Mouse (Mus musculus) 3T3-L1 (cell line): ENCODE measurements at regions not wholly inside any gene's neighbourhood (a gene's known extent, or its start where the extent isn't known, plus 50 kb on each side); places are given as distances from the start of the nearest gene placed in this dataset.

Experiments
- DNase-seq: peaks from one replicate; pipeline ENCODE4 v3.0.0-alpha.2; 2015; ENCODE audit warnings: low read depth, low spot score

DNA sequence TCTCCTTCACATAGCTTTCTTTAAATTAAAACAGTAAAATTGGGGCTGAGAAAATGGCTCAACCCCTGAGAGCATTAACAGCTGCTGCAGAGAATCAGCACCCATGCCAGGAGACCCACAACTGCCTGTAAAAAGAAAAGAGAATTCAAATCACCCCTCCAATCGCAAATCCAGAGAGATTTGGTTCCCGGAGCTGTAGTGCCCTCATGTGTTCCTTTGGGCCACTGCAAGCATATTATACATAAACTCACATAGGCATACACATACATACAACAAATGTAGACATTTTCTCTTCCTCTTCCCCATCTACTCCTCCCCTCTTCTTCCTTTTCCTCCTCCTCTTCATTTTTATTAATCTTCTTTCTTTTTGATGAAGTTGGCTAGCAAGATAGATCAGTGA is 616.5 kb downstream of the Dok5 start:
- no peak for DNase-seq

DNA sequence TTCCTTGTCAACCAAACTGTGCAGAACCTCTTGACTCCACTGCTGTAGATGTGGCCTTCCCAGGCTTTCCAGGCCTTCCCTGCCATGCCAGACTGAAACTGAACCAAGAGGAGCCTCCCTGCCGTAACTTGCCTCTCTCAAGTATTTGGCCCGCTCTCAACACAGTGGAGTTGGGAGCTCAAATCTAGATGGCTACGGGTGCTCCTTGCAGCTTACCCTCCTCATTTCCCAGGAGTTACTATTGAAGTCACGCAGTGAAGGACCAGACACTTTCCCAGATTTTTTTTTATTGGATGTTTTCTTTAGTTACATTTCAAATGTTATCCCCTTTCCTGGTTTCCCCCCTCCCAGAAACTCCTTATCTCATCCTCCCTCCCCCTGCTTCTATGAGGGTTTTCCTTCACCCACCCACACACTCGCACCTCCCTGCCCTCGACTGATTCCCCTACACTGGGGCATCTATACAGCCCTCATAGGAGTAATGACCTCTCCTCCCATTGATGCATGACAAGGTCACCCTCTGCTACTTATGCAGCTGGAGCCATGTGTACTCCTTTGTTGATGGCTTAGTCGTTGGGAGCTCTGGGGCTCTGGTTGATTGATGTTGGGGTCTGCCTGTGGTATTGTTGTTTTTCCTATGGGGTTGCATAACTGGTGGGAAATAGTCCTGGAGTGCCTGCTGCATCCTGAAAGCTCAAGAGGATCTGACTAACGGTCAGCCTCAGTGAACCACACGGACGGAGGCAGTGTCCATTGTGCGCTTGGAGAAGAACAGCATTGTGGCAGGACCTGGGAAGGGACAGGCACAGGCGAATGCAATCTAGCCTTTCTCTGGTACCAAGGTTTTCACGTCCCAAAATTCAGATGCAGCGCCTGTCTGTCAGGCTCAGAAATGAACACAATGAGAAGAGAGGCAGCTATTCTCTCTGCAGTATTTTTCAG is 602.5 kb downstream of the Dok5 start:
- DNase-seq = no peak

DNA sequence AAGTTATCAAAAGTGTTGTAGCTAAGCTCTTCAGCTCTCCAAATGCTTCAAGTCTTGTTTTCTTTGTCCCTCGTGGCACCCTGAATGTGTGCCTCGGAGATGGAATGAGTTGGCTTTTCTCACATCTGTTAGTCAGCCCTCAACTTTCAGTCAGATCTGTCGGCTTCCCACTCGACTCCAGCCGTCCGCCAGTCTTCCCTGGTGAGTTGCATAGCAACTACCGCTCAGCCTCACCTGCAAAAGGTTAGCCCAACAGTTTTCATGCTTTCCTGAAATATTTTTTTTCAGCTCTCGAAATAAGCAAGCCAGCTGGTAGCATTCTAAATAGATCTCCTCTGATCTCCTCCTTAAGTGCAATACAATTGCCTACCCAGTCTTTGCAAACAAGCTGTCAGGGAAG is 601.2 kb downstream of the Dok5 start:
- no peak for DNase-seq

DNA sequence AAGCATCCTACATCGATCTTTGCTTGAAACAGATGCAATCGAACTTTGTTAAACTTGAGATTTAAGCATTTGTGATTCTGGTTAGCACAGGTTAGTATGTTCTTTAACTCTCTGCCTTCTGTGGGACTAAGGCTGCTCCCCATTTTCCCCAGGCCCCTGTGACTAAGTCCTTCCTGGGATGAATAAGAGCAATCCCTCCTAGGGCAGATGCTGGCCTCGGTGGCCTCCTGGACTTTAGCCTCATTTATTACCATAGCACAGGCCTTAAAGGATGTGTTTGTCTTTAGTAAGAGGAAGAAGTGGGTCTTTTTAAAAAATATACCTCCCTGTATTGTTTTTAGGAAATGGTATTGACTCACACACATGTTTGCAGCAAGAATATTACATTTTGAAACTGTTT is 599.9 kb downstream of the Dok5 start:
- DNase-seq = no peak

DNA sequence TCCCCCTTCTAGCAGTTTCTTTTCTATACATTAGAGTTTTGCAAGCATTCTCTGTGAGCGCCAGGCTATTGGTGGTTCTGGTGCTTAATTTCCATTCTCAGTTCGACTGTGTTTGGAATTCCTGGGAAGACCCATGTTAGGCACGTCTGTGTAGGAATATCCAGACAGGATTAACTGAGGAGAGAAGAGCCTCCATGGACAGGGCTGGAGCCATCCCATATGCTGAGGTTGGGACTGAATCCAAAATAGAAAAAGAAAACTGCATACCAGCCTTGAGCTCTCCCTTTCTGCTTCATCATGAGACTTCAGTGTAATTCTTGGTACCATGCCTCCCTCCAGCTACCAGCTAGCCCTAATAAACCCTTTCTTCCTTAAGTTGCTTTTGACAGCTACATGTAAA is 595.3 kb downstream of the Dok5 start:
- DNase-seq = no peak

DNA sequence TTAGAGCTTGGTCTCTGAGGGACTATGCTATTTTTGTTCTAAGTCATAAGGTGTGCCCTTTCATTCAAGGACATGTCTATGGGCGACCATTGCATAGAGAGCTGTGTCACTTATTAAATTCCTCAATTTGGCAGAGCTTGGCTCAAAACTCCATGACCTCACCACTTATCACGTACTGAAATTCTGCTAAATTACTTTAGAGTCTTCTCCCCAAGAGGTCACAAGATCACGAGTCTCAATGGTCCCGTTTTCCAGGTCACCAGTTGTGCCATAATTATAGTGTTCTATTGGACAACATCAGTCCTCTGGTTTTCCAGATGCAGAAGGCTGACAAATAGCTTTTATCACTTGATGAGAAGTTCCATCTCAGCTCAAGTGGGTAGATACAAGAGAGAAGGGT is 576.9 kb downstream of the Dok5 start:
- DNase-seq = no peak

DNA sequence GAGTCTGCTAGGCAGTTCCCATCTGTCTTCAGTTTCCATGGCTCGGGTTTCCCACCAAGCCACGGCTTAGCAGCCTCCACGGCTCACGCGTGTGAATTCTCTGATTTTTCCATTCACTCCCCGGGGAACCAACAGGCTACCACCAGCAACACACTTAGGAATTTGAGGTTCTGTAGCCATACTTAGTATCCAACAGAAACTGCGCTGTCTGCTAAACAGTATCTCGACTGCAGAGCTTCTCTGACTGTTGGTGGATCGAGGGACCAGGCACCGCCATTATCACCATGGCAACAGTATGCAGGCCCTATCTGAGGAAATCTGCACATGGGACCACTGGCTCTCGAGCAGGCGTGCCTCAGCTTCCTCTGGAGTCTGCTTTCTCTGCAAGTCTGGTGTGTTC is 574.4 kb downstream of the Dok5 start:
- DNase-seq = no peak

DNA sequence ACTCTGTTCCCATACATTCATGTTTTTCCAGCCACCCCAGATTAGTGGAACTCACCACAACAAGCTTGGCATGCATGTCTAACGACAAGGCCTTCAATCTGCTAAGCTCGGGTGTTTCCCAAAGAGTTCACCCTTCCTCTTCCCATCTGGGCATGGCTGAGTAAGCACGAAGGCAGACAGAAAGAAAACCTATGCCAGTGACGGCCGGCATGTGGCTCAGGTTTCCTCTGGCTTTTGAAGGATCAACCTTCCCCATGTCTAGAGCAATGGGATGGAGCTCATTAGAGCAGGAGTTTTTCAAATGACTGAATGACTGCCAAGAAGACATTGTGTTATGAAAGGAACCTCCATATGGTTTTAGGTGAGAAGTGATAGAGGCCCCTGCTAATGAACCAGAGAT is 566.9 kb downstream of the Dok5 start:
- no peak for DNase-seq

DNA sequence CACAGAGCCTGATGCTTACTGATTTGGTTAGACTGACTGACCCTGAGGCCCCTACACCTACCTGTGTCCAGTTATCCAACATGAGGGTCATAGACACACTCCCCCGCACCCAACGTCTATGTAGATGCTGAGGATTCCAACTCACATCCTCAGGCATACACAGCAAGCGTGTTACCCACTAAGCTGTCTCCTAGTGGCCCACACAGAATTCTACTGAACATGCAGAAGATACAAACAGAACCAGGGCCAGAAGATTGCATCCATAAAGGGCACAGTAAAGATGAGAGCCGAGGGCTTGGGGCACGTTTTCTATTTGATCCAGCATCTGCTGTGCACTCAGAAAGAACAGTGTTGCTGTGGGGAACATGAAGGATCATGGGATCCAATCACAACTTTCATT is 564.0 kb downstream of the Dok5 start:
- DNase-seq = no peak

DNA sequence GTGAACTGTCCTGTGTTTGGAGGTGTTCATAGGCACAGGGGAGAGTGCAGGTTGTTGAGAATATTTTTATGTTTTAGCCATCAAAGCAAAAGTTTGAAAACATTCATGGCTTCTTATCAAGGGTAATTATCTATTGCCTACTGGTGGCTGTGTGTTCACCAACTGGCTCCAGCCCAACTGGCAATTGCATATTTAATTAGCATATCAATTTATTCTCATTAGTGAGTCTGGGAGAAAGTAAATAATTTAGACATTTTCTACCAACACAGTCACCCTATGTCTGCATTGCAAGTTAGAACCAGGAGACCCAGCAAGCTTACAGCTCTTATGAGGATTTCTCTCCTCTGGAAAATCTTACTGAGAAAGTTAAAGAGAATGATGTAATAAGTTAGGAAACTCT is 561.0 kb downstream of the Dok5 start:
- DNase-seq = no peak

DNA sequence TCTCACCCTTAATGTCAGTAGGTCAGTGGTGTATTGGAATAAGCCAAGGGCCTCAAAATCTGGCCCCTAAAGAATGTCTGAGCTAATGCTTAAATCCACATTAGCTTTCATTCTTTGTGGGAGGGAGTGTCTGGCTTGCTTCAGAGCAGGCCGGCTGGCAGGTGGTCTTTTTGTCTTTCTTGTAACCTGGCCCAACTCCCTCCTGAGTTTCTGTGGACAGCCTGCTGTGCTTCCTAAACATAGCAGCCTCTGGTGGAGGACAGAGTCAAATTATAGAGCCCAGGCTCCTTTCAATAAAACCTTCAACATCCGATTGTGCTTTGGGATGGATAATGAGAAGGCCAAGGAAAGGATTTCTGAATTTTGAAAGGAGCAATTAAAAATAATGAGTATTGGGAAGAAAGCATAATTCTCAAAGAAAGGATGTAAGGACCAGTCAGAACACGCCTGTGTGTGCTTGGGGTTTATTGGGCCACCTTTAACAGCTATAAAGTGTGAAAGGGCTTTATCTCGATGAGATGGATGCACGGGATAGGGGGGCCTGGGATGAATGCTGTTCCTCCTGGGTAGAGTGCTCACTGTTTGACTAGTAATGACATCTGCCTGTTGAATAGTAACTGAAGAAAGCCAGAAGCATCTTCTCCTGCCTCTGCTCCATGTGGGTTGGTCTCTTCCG is 554.2 kb downstream of the Dok5 start:
- no peak for DNase-seq

DNA sequence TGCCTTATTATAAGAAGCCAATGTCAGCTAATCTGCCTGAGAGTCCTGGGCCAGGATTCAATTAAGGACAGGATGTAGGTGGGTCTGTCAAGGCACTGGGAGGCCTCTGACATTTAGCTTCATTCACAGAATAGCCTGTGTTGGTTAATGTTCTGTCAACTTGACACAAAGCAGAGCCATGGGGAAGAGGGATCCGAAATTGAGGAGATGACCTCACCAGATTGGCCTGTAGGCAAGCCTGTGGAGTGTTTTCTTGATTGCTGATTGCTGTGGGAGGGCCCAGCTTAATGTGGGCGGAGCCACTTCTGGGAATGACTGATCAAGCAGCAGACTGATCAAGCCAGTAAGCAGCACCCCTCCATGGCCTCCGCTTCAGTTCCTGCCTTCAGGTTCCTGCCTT is 548.5 kb downstream of the Dok5 start:
- no peak for DNase-seq

DNA sequence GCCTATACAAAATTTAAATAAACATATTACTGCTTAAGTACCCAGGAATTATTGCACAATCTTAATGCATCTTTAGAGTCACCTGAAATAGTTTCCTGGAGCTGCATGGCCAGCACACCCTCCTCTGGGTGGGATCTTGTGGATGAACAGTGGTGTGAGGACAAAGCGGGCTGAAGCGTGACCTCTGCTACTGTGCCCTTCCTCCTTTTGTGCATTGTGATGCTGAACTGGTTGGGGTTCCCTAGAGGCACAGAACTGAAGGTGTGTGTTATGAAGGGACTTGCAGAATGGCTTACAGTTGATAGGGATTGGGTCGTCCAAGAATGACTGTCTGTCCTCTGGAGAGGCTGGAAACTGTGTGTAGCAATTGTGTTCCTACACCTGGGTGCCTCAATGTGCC is 547.7 kb downstream of the Dok5 start:
- DNase-seq = no peak

DNA sequence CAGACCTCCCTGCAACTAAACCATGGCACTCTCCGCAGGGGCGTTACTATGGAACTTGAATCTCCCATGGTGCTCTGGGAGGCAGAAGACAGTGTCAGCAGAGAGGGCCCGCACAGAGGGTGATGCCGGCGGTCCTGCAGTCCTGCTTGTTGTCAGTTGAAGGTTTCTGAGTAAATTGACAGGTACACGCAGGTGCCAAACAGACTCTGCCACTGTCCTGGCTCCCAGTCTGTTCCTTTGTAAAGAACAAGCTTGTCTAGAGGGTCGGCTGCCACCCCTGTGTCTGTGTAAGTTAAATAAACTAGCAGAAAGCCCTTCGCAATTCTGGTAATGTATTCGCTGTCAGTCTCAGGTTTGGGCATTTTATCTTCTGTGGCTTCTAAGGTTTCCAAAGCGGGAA is 521.6 kb downstream of the Dok5 start:
- no peak for DNase-seq

DNA sequence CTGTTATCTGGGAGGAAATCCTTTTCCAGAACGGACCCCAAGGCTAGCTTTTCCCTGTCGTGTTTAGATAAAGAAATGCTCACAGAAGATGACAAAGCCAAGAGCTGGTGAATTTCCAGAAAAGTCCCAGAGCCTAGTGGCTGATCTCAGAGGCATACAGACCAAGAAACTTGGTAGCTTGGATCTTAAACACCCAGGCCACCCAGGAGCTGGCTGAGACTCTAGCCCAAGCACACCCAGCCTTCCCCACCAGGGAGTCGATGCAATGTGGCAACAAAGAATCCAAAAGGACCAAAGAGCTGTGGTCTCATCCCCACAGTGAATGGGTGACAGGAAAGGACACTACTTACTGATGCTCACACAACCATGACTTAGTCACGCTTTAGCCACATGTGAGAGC is 513.8 kb downstream of the Dok5 start:
- no peak for DNase-seq

DNA sequence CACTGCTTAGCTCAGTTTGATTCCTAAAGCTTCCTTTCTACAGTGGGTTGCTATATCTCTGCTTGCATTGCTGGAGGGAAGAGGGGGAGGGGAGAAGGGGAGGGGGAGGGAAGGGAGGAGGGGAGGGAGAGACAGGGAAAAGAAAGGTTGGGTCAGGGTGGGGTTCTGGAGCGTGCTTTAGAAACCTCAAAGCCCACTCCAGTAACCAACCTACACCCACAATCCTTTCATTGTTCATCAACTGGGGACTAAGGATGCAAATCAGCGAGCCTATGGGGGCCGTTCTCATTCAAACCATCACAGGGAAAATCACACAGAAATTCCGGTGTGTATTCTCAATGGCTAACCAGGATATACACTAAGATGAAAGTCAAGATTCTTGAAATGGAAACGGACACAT is 510.7 kb downstream of the Dok5 start:
- no peak for DNase-seq

DNA sequence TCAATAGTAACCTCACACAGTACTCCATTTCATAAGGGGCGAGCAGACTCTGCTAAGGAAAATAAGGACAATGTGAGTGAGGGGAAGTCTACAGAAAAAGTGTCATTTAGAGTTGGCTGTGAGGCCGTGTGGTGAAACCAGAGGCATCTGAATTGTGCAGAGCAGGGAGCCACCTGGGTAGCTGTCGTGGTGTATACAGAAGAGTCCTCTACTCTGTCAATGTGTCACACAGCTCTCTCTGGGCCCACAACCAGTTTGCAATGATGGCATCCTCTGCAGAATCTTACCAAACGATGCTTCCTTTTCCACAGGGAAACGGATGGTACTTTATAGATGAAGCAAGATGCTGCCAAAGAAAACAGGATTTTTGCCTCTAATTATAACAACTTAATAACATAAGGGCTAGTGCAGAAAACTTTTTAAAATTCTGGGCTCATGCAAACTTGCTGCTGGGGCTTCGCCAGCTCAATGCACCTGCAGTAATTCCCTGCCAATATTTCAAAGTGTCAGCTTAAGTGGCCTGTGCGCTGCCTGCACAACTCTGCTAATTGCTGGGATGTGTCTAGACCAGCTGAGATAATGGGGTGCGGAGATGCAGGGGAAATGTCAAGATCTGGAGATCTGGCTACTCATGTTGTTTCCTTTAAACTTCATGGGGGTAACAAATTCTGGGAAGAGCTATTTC is 505.8 kb downstream of the Dok5 start:
- DNase-seq = no peak

DNA sequence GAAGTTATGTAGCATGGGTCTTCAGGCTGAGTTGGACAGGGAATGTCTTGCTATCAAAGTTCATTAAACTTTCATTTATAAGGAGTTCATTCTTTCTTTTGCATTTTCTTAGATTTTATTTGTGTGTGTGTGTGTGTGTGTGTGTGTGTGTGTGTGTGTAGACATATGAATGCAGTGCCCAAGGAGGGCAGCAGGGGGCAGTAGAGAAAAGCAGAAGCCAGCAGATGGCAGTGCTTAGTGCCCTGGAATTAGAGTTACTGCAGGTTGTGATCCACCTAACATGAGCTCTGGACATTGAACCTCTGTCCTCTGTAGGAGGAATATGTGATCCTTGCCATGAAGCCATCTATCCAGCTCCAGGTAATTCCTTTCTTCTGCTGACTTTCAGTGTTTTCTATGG is 501.2 kb downstream of the Dok5 start:
- no peak for DNase-seq

DNA sequence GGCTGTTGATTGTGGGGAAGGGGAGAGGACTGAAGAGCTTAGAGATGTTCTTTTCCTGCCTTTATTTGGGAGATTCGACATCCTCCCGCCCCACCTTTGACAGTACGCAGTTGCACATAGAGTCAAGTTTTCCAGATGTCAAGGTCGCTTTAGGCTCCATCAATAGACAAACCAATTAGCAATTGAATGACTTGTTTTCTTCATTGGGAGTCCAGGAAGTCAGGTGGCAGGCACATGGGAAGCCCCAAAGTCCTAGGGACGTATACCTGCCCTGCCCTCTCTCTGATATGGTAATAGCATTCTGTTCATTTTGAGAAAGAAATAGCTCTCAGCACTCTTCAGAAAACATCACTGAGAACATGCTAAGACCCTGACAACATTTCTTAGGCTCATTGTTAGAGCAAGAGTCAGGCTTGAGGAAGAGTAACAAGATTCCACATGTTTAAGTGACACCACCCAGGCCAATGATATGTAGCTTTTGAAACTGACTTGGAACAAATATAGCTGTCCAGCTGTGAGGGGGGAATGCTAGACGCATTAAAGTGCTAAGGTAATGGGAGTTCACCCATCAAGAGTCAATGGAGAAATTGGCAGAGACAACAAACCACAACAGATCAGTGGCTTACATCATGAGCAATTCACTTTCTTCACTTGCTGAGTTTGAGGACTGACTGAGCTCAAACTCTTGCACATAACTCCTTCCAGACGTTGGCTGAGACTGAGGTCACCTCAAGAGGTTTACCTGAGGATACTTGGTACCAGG is 499.9 kb downstream of the Dok5 start:
- DNase-seq = no peak

DNA sequence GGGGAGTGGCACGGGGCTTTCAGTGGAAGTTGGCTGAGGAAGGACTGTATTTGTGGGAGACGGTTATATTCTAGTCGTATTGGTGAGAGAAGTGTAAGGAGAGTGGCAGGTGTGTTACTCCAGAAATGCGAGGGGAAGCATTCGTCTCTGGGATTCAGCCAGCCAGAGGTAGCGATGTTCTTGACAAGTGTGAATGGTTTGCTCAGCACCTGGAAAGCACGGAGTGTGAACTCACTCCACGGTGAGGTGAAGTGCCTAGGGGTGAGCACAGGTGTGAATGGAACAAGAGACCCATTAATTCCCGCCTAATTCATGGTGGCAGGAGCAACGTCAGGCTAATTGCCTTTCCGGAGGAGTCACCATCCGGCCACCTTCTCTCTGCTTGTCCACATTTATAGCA is 498.9 kb downstream of the Dok5 start:
- DNase-seq = no peak

DNA sequence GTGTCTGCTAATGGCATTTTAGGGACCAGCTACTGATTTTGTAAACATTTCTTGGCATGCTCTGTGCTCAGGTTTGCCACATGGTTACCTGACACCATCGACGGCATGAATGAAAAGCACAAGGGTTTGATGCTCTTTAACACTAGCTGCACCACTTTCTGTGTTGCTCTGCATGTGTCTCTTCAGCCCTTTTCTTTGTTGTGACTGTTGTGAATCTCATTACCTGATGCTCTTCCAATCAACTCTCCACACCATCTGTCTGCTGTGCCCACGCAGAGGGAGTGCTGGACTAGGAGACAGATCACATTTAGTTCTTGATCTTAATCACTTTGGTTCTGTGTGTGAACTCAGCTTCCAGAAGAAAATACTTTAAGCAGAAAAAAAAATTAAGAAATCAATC is 496.6 kb downstream of the Dok5 start:
- no peak for DNase-seq

DNA sequence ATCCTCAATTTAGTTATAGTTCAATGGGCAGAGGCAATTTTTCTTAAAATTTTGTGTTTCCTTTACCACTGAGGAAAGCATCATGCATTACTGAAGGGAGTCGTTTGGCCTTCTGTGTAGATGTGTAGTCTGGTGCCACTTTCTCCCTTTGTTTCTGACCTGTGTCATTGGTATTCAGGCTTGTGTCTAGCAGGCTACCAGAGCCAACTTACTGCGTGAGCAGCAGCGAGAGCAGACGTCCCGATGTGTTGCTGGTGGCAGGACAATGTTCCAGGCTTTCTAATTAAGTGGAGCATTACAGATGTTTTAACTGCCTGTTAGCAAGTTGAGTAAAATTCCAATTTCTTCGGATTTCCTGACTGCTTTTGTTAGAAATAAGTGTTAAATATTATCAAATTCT is 482.2 kb downstream of the Dok5 start:
- no peak for DNase-seq
